Mouse (Mus musculus): ENCODE measurements around the gene Mlph. TPM values are rescaled to one million over a fixed set of nuclear protein-coding genes. Genes with fewer than 3 reads are reported as not detected.

The Mlph gene
- polyA plus RNA-seq, 1 experiment from 2014 or later: 0.20 TPM

DNA sequence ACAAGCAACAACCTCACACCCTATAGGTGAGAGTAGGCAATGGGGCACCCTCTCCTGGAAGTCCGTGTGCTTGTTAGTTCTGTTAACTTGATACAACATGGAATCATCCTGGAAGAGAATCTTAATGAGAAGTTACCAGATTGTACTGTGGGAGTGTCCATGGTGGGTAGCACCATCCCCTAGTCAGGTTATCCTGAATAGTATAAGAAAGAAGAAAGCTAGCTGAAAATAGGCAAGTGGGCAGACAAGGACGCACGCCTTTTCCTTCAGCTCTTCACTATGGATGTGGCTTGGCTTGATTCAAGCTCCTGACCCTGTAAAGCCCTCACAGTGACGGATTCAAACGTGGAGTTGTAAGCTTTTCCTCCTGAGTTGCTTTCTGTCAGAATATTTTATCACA is 15.1 kb upstream of the Mlph start:
- Histone ChIP-seq H3K27ac (replicated peaks) (no peak overlapping the region), H3K27me3 (ENCODE audit: low read depth, poor library complexity, severe bottlenecking) (no peaks in the 10 kb centered on the region), H3K36me3 (no peaks in the 10 kb centered on the region), H3K4me3 (no peak overlapping the region), H3K9me3 (replicated peaks) (no peaks in the 10 kb centered on the region), H3K4me1 (peaks cover 18% of the 10 kb centered on the region)
- 83% methylated on average over 5 of the region's 5 CpGs for WGBS
- no peak for DNase-seq (ENCODE audit: low spot score)

DNA sequence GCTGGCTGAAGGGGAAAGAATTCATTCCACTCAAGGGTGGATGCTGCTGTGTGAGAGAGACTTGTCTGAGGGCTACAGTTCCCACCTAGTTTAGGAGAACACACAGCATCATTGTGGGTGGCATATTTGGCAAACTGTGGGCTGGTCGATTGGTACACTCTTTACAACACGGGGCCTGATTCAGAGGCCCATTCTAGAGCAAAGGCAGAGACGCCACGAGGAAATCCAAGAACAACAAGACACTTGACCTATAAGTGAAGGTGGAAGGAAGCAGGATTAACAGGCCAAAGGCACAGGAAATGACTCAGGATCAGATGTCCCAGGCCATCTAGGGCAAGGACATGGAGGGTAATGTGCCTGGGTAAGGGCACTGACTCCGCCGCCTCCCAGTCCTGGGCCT is 14.5 kb upstream of the Mlph start:
- WGBS: 89% methylated on average over 6 of the region's 6 CpGs
- DNase-seq (ENCODE audit: low spot score): no peak

DNA sequence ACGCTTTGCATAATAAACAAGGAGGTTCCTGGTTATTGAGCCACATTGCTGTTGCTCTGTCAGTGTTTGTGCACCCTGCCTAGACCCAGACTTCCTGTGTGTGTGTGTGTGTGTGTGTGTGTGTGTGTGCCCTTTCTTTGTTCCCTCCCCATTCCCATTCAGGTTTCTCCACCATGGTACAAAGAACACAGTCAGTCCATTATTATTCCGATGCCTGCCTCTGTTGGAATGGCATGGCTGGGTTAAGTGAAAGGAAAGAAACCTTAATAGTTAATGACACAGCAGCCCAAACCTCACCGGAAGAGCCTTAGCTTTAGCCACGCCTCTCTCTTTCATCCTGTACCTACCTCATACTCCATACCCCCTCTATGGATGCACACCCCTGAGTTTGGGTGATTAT is 13.6 kb upstream of the Mlph start:
- Histone ChIP-seq H3K36me3 (no peaks in the 10 kb centered on the region), H3K27me3 (ENCODE audit: low read depth, poor library complexity, severe bottlenecking) (no peaks in the 10 kb centered on the region), H3K4me1 (peaks cover 18% of the 10 kb centered on the region), H3K27ac (replicated peaks) (no peak overlapping the region), H3K4me3 (no peak overlapping the region), H3K9me3 (replicated peaks) (no peaks in the 10 kb centered on the region)
- DNase-seq (ENCODE audit: low spot score): no peak
- 90% methylated on average over 4 of the region's 4 CpGs for WGBS

More for the DNA sequence above, 14.5 kb upstream of the Mlph start:
- Histone ChIP-seq H3K4me3 (no peak overlapping the region), H3K9me3 (replicated peaks) (no peaks in the 10 kb centered on the region), H3K36me3 (no peaks in the 10 kb centered on the region), H3K27ac (replicated peaks) (no peak overlapping the region), H3K27me3 (ENCODE audit: low read depth, poor library complexity, severe bottlenecking) (no peaks in the 10 kb centered on the region), H3K4me1 (peaks cover 18% of the 10 kb centered on the region)

DNA sequence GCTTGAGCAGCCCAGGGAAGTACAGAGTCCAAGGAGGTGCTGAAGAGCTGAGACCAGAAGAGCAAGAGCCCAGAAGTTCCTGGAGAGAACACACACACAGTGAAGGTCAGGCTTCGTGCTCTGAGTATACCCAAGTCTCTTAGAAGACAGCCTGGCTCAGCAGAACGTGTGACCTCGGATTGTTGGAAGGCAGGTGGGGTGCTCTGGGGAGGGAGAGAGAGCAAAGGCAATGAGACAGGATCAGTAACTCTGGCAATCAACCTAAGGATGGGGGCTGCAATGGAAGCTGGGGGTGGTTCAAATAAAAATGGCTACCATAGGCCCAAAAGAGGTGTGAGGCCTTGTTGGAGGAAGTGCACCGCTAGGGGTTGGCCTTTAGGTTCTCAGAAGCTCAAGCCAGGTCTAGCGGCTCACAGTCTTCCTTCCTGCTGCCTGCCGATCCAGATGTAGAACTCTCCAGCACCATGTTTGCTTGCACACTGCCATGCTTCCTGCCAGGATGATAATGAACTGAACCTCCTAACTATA is 13.1 kb upstream of the Mlph start:
- Histone ChIP-seq H3K4me1 (peaks cover 16% of the 10 kb centered on the region), H3K27ac (replicated peaks) (no peak overlapping the region), H3K36me3 (no peaks in the 10 kb centered on the region), H3K4me3 (no peak overlapping the region), H3K9me3 (replicated peaks) (no peaks in the 10 kb centered on the region), H3K27me3 (ENCODE audit: low read depth, poor library complexity, severe bottlenecking) (no peaks in the 10 kb centered on the region)
- WGBS: 80% methylated on average over 6 of the region's 6 CpGs
- no peak for DNase-seq (ENCODE audit: low spot score)

DNA sequence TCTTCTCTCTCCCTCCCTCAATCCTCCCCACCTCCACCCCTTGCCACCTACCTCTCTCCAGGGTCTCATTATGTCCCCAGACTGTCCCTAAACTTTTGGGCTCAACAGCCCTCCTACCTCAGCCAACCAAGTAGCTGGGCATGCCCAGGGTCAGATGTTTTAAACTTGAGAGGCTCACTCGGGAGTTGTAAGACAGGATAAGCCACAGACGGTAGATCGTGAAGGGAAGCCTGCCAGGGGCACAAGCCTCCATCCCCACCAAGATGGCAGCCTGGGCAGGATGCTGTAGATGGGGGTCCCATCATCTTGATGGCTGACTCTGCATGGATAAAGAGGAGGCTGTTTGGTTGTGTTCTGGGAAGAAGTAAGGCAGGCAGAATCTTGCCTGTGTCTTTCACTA is 12.1 kb upstream of the Mlph start:
- no peak overlapping the region for H3K4me3 ChIP-seq
- H3K27ac ChIP-seq (replicated peaks): no peak overlapping the region
- no peaks in the 10 kb centered on the region for H3K36me3 ChIP-seq
- peaks cover 13% of the 10 kb centered on the region for H3K4me1 ChIP-seq
- no peaks in the 10 kb centered on the region for H3K27me3 ChIP-seq (ENCODE audit: low read depth, poor library complexity, severe bottlenecking)
- 85% methylated on average over 3 of the region's 3 CpGs for WGBS
- DNase-seq (ENCODE audit: low spot score): no peak
- no peaks in the 10 kb centered on the region for H3K9me3 ChIP-seq (replicated peaks)

DNA sequence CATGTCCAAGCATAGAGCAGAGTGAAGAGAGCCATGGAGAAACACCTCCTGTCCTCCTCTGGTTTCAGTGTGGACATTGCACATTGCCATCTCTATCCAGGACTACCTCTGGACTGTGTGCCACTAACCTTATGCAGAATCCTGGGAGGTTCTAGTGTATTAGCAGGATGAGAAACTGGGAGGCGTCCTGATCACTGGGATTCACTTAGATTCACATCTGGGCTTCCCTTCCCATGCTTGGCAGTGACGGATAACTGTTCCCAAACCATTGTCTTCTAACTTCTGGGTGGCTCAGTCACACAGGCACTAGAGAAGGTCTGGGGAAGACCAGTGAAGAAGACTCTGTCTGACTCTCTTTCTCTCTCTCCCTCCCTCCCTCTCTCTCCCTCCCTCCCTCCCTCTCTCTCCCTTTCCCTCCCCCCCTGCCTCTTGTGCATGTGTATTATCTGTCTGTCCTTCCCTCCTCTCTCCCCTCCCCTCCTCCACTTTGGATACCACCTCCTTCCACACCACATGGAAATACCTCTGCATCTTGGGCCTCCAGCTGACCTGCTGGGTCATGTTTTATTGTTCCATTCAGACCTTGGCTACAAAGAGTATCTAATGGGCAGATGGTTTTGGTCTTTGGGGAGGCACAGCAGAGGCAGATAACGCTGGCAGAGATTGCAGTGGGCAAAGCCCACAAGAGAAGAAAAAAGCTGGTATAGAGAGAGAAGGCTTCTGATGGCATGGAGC is 11.5 kb upstream of the Mlph start:
- Histone ChIP-seq H3K4me3 (no peak overlapping the region), H3K36me3 (no peaks in the 10 kb centered on the region), H3K9me3 (replicated peaks) (no peaks in the 10 kb centered on the region), H3K4me1 (peaks cover 13% of the 10 kb centered on the region), H3K27ac (replicated peaks) (peak overlapping the region; percentile 38; the same call in 1 of the 2 replicates), H3K27me3 (ENCODE audit: low read depth, poor library complexity, severe bottlenecking) (no peaks in the 10 kb centered on the region)
- no peak for DNase-seq (ENCODE audit: low spot score)
- 61% methylated on average over 3 of the region's 3 CpGs for WGBS

DNA sequence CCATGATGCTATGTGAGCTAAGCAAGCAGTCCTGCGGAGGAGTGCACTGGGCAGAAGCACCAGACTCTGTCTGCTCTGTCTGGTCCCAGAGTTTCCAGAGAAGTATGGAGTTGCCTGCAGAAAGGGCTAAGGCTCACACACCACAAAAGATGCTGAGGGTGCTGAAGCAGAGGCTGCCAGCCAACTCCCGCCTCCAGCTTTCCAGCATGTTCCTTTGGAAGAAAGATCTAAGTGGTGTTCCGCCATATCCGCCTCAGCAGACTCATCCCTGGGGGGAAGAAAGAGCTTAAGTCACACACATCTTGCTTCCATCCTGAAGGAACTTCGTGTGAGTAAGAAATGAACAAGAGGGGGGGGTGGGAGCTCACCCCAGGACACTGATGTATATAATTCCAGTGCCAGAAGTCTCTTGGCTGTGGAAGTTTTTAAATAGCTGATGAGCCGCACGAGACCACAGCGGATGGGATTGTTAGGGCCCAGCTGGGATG is 10.9 kb upstream of the Mlph start:
- Histone ChIP-seq H3K9me3 (replicated peaks) (no peaks in the 10 kb centered on the region), H3K4me1 (peaks cover 14% of the 10 kb centered on the region), H3K27me3 (ENCODE audit: low read depth, poor library complexity, severe bottlenecking) (no peaks in the 10 kb centered on the region), H3K4me3 (no peak overlapping the region), H3K36me3 (no peaks in the 10 kb centered on the region), H3K27ac (replicated peaks) (peak overlapping the region; percentile 38)
- no peak for DNase-seq (ENCODE audit: low spot score)
- WGBS: 79% methylated on average over 8 of the region's 8 CpGs

DNA sequence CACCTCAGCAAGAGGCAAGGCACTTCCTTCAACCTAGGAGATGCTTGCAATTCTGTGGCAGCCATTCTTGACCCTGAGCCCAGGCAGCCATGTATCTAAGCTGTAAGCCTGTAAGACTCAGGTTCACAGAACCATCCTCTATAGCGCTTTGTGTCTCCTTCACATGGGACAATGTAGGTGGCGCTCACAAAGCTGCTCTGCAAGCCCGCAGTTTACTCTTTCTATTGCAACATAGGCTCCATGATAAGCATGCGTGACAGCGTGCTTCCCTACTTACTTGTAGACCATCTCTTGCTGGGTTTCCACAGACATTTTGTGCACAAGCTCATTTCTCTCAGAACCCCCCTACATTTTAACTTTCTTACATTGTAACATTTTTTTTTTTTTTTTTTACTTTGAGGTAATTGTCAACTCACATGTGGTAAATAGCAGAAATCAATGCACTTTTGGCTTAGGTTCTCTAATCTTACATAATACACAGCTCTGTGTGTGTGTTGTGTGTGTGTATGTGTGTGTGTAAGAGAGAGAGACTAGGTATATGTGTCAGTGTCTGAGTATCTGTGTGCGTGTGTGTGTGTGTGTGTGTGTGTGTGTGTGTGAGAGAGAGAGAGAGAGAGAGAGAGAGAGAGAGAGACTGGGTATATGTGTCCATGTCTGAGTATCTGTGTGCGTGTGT is 10.0 kb upstream of the Mlph start:
- DNase-seq (ENCODE audit: low spot score): no peak

DNA sequence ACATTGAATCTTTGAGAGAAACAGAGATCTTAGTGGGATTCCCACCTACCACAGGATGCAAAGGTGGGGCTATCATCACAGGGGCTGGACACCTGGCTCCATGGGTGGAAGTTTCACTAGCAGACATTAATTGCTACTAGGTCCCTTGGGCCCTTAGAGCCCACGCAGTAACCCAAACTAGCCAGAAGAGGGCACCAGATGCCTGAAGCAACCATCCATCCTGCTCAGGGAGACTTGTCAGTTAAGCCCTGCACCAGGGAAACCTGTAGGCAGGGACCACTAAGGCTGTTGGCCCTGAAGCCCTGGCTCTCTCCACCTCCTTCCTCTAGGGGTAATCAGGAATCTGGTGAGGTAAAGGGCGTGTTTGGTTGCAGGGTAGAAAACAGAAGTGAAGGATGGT is 8.5 kb upstream of the Mlph start:
- Histone ChIP-seq H3K27me3 (ENCODE audit: low read depth, poor library complexity, severe bottlenecking) (no peaks in the 10 kb centered on the region), H3K4me3 (no peak overlapping the region), H3K36me3 (no peaks in the 10 kb centered on the region), H3K27ac (replicated peaks) (no peak overlapping the region), H3K4me1 (peaks cover 20% of the 10 kb centered on the region), H3K9me3 (replicated peaks) (no peaks in the 10 kb centered on the region)
- peak; percentile 48 for DNase-seq (ENCODE audit: low spot score)
- 9% methylated on average over 2 of the region's 2 CpGs for WGBS

More for the DNA sequence above, 10.0 kb upstream of the Mlph start:
- H3K27ac ChIP-seq (replicated peaks): no peak overlapping the region
- H3K4me3 ChIP-seq: no peak overlapping the region
- no peaks in the 10 kb centered on the region for H3K9me3 ChIP-seq (replicated peaks)
- 82% methylated on average over 7 of the region's 7 CpGs for WGBS
- H3K36me3 ChIP-seq: no peaks in the 10 kb centered on the region
- H3K4me1 ChIP-seq: peaks cover 23% of the 10 kb centered on the region
- no peaks in the 10 kb centered on the region for H3K27me3 ChIP-seq (ENCODE audit: low read depth, poor library complexity, severe bottlenecking)

DNA sequence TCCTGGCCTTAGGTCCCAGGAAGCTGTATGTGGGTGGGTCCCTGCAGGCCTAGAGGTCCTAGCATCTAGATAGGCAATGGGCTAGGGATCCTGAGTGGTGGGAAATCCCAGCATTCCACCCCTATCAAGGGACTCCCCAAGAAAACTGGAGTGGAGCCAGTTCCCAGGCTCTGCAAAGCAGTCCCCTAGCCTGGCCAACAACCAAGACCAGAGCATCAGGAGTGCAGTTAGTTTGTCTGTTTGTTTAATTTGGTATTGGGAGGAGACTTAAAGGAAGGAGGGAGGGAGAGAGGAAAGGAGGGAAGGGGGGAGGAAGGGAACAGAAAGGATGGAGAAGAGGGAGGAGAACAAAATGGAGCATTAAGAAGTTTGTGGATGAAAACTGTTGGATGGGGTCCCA is 5.7 kb upstream of the Mlph start:
- H3K36me3 ChIP-seq: no peaks in the 10 kb centered on the region
- no peak for DNase-seq (ENCODE audit: low spot score)
- H3K4me1 ChIP-seq: peaks cover 11% of the 10 kb centered on the region
- no peak overlapping the region for H3K4me3 ChIP-seq
- no peaks in the 10 kb centered on the region for H3K9me3 ChIP-seq (replicated peaks)
- H3K27me3 ChIP-seq (ENCODE audit: low read depth, poor library complexity, severe bottlenecking): peaks cover 3% of the 10 kb centered on the region; the same call in 1 of the 2 replicates
- no peak overlapping the region for H3K27ac ChIP-seq (replicated peaks)

DNA sequence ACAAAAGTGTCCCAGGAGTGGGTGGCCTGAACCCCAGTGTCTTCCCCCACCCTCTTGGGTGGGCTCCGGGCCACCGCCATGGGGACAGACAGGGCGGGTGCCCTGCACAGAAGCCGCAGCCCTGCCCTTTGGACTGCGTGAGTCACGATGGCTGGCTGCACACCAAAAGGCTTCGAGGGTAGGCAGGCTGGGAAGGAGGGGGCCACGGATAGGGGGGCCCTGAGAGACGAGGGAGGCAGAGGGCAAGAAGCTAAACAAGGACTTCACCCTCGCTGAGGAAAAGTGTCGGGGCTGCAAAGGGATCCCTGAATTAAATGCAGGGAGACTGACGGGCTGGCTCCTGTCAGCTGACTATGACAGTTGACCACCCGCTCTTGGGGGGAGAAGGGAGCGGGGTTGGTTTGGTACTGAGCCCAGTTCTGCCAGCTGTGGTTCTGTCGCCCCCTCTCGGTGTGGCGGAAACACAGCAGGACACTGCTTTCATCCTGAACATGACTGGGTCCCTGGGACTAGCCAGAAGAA is 5.2 kb upstream of the Mlph start:
- Histone ChIP-seq H3K36me3 (no peaks in the 10 kb centered on the region), H3K4me3 (no peak overlapping the region), H3K4me1 (peaks cover 13% of the 10 kb centered on the region), H3K27ac (replicated peaks) (peak overlapping the region; percentile 52; the same call in 1 of the 2 replicates), H3K27me3 (ENCODE audit: low read depth, poor library complexity, severe bottlenecking) (peaks cover 9% of the 10 kb centered on the region), H3K9me3 (replicated peaks) (no peaks in the 10 kb centered on the region)
- WGBS: 39% methylated on average over 17 of the region's 17 CpGs
- no peak for DNase-seq (ENCODE audit: low spot score)

DNA sequence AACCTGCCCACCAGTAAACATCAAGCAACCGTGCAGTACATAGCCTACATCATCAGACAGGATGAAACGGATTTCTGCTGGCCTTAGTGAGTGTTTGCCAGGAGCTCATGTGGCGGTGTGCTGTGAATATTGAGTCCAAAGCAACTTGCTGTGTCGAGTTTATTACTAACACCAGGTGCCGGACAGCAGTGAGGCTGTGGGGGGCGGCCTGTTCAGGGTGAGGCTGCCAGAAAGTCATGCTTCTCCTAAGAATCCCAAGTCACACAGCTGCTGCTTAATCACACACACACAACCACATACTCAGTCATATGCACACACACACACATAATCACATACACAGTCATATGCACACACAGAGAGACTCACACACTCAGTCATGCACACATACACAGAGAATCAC is 1.7 kb upstream of the Mlph start:
- no peak for DNase-seq (ENCODE audit: low spot score)
- 84% methylated on average over 6 of the region's 6 CpGs for WGBS
- Histone ChIP-seq H3K27ac (replicated peaks) (no peak overlapping the region), H3K4me1 (peaks cover 24% of the 10 kb centered on the region), H3K27me3 (ENCODE audit: low read depth, poor library complexity, severe bottlenecking) (peaks cover 30% of the 10 kb centered on the region), H3K9me3 (replicated peaks) (no peaks in the 10 kb centered on the region), H3K36me3 (no peaks in the 10 kb centered on the region), H3K4me3 (no peak overlapping the region)

DNA sequence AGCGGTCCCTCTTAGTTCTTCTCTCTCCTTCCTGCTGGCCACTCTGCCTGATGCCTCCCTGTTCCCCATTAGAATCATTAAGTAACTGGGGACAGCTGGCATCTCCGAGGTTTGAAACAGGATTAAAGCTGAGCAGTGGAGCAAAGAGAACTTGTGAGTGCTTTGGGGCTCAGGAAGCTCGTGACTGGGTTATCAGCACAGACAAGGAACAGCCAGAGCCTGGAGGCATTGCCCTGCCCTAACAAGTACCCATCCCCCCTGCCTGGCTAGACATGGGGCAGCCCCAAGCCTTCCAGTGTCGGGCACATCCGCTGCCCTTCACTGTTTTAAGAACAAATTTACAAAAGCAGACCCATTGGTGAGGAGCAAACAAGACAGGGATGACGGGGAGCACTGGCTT is 2.6 kb downstream of the Mlph start:
- H3K36me3 ChIP-seq: no peaks in the 10 kb centered on the region
- DNase-seq (ENCODE audit: low spot score): no peak
- peaks cover 13% of the 10 kb centered on the region for H3K4me1 ChIP-seq
- peaks cover 30% of the 10 kb centered on the region for H3K27me3 ChIP-seq (ENCODE audit: low read depth, poor library complexity, severe bottlenecking)
- 59% methylated on average over 6 of the region's 6 CpGs for WGBS
- H3K9me3 ChIP-seq (replicated peaks): peaks cover 13% of the 10 kb centered on the region; the same call in 1 of the 2 replicates
- no peak overlapping the region for H3K4me3 ChIP-seq
- peak overlapping the region; percentile 33; the same call in 1 of the 2 replicates for H3K27ac ChIP-seq (replicated peaks)

All from midbrain, embryonic 10.5 days (tissue).